Mouse (Mus musculus): ENCODE data around the gene St5. TPM values are rescaled to one million over a fixed set of nuclear protein-coding genes. Genes with fewer than 3 reads are reported as not detected.

Gene St5
- polyA plus RNA-seq, 1 experiment: 46.2 TPM

GRCm38 (mm10) chr7:109522084-109522483 lies 181.3 kb downstream of the St5 start:
- TF ChIP-seq CTCF (IDR thresholded peaks at IDR 0.05; ENCODE audit: control insufficient read depth, insufficient read depth, low read length) (no peak), POLR2A (IDR thresholded peaks at IDR 0.05; ENCODE audit: borderline replicate concordance, control insufficient read depth, low read depth, low read length) (no peak)
- no peak overlapping the region for H3K27ac ChIP-seq (ENCODE audit: control insufficient read depth, insufficient read depth, low read depth, low read length, poor library complexity)
- WGBS: 77% methylated on average over 5 of the region's 5 CpGs
- H3K4me3 ChIP-seq (replicated peaks; ENCODE audit: control insufficient read depth, low read depth, low read length): no peak overlapping the region
- H3K4me1 ChIP-seq (ENCODE audit: control insufficient read depth, insufficient read depth, low read length): peaks cover 1% of the 10 kb centered on the region; the same call in 1 of the 2 replicates

- TF ChIP-seq CTCF (IDR thresholded peaks at IDR 0.05; ENCODE audit: control insufficient read depth, insufficient read depth, low read length): no peak
- no peak for TF ChIP-seq POLR2A (IDR thresholded peaks at IDR 0.05; ENCODE audit: borderline replicate concordance, control insufficient read depth, low read depth, low read length)
- Histone ChIP-seq H3K4me1 (ENCODE audit: control insufficient read depth, insufficient read depth, low read length) (peaks cover 1% of the 10 kb centered on the region; the same call in 1 of the 2 replicates), H3K4me3 (replicated peaks; ENCODE audit: control insufficient read depth, low read depth, low read length) (peak overlapping the region; percentile 76), H3K27ac (ENCODE audit: control insufficient read depth, insufficient read depth, low read depth, low read length, poor library complexity) (0 out of 2 replicates have a peak overlapping the region, but pooled peaks have one; percentile 20)
- 6% methylated on average over 10 of the region's 10 CpGs for WGBS
These were observed 183.5 kb downstream of the St5 start for GRCm38 (mm10) chr7:109519936-109520335.

GRCm38 (mm10) chr7:109518838-109519696 lies 184.3 kb downstream of the St5 start, which contains the start of gene Rpl27a:
Gene Rpl27a (plus strand): TSS chr7:109519147.
- Histone ChIP-seq H3K27ac (ENCODE audit: control insufficient read depth, insufficient read depth, low read depth, low read length, poor library complexity) (peak within 1 kb of the TSS; percentile 96), H3K4me3 (replicated peaks; ENCODE audit: control insufficient read depth, low read depth, low read length) (peak within 1 kb of the TSS; percentile 80), H3K4me1 (ENCODE audit: control insufficient read depth, insufficient read depth, low read length) (peaks cover 1% of the 10 kb centered on the region; the same call in 1 of the 2 replicates)
- TF ChIP-seq CTCF (IDR thresholded peaks at IDR 0.05; ENCODE audit: control insufficient read depth, insufficient read depth, low read length) (no peak), POLR2A (IDR thresholded peaks at IDR 0.05; ENCODE audit: borderline replicate concordance, control insufficient read depth, low read depth, low read length) (peak; percentile 87)
- under 1% methylated on average over 72 of the region's 72 CpGs for WGBS

- 24% methylated on average over 10 of the region's 10 CpGs for WGBS
- peak overlapping the region; percentile 96; the same call in 1 of the 2 replicates for H3K27ac ChIP-seq (ENCODE audit: control insufficient read depth, insufficient read depth, low read depth, low read length, poor library complexity)
- peak overlapping the region; percentile 80 for H3K4me3 ChIP-seq (replicated peaks; ENCODE audit: control insufficient read depth, low read depth, low read length)
- peaks cover 1% of the 10 kb centered on the region; the same call in 1 of the 2 replicates for H3K4me1 ChIP-seq (ENCODE audit: control insufficient read depth, insufficient read depth, low read length)
- TF ChIP-seq CTCF (IDR thresholded peaks at IDR 0.05; ENCODE audit: control insufficient read depth, insufficient read depth, low read length): no peak
- no peak for TF ChIP-seq POLR2A (IDR thresholded peaks at IDR 0.05; ENCODE audit: borderline replicate concordance, control insufficient read depth, low read depth, low read length)
These were observed 185.2 kb downstream of the St5 start for GRCm38 (mm10) chr7:109518036-109518681.

GRCm38 (mm10) chr7:109516500-109516899 lies 186.9 kb downstream of the St5 start:
- no peak overlapping the region for H3K4me3 ChIP-seq (replicated peaks; ENCODE audit: control insufficient read depth, low read depth, low read length)
- TF ChIP-seq CTCF (IDR thresholded peaks at IDR 0.05; ENCODE audit: control insufficient read depth, insufficient read depth, low read length) (no peak), POLR2A (IDR thresholded peaks at IDR 0.05; ENCODE audit: borderline replicate concordance, control insufficient read depth, low read depth, low read length) (no peak)
- peaks cover 1% of the 10 kb centered on the region; the same call in 1 of the 2 replicates for H3K4me1 ChIP-seq (ENCODE audit: control insufficient read depth, insufficient read depth, low read length)
- no peak overlapping the region for H3K27ac ChIP-seq (ENCODE audit: control insufficient read depth, insufficient read depth, low read depth, low read length, poor library complexity)
- WGBS: 47% methylated on average over 3 of the region's 3 CpGs

GRCm38 (mm10) chr7:109511838-109512237 lies 191.6 kb downstream of the St5 start:
- Histone ChIP-seq H3K4me3 (replicated peaks; ENCODE audit: control insufficient read depth, low read depth, low read length) (no peak overlapping the region), H3K4me1 (ENCODE audit: control insufficient read depth, insufficient read depth, low read length) (no peaks in the 10 kb centered on the region; the same call in 1 of the 2 replicates), H3K27ac (ENCODE audit: control insufficient read depth, insufficient read depth, low read depth, low read length, poor library complexity) (no peak overlapping the region)
- TF ChIP-seq CTCF (IDR thresholded peaks at IDR 0.05; ENCODE audit: control insufficient read depth, insufficient read depth, low read length) (no peak), POLR2A (IDR thresholded peaks at IDR 0.05; ENCODE audit: borderline replicate concordance, control insufficient read depth, low read depth, low read length) (no peak)
- WGBS: 87% methylated on average over 3 of the region's 3 CpGs

GRCm38 (mm10) chr7:109510799-109511198 lies 192.6 kb downstream of the St5 start:
- Histone ChIP-seq H3K4me1 (ENCODE audit: control insufficient read depth, insufficient read depth, low read length) (no peaks in the 10 kb centered on the region), H3K27ac (ENCODE audit: control insufficient read depth, insufficient read depth, low read depth, low read length, poor library complexity) (no peak overlapping the region), H3K4me3 (replicated peaks; ENCODE audit: control insufficient read depth, low read depth, low read length) (no peak overlapping the region)
- TF ChIP-seq CTCF (IDR thresholded peaks at IDR 0.05; ENCODE audit: control insufficient read depth, insufficient read depth, low read length) (no peak), POLR2A (IDR thresholded peaks at IDR 0.05; ENCODE audit: borderline replicate concordance, control insufficient read depth, low read depth, low read length) (no peak)
- WGBS: 19% methylated on average over 2 of the region's 2 CpGs

- 85% methylated on average over 4 of the region's 4 CpGs for WGBS
- H3K4me1 ChIP-seq (ENCODE audit: control insufficient read depth, insufficient read depth, low read length): no peaks in the 10 kb centered on the region
- no peak within 1 kb of the TSS for H3K27ac ChIP-seq (ENCODE audit: control insufficient read depth, insufficient read depth, low read depth, low read length, poor library complexity)
- TF ChIP-seq CTCF (IDR thresholded peaks at IDR 0.05; ENCODE audit: control insufficient read depth, insufficient read depth, low read length): no peak
- TF ChIP-seq POLR2A (IDR thresholded peaks at IDR 0.05; ENCODE audit: borderline replicate concordance, control insufficient read depth, low read depth, low read length): no peak
- no peak within 1 kb of the TSS for H3K4me3 ChIP-seq (replicated peaks; ENCODE audit: control insufficient read depth, low read depth, low read length)
These were observed 195.4 kb downstream of the St5 start, which contains the start of gene Trim66 for GRCm38 (mm10) chr7:109508034-109508433. Gene Trim66 (minus strand): TSS chr7:109508134.

All from bone marrow, adult 2 months (tissue).